Mouse (Mus musculus) stomach, postnatal 0 days (tissue): ENCODE data around the gene Tspan31.

Experiments
- CTCF ChIP-seq: IDR thresholded peaks from 2 replicates; pipeline ENCODE4 v1.5.1; 2016; ENCODE audit warnings: antibody characterized with exemption, low read depth, mild to moderate bottlenecking, moderate library complexity
- EP300 ChIP-seq: optimal IDR thresholded peaks from 2 replicates; pipeline ENCODE3; 2016; ENCODE audit warnings: antibody characterized with exemption

DNA sequence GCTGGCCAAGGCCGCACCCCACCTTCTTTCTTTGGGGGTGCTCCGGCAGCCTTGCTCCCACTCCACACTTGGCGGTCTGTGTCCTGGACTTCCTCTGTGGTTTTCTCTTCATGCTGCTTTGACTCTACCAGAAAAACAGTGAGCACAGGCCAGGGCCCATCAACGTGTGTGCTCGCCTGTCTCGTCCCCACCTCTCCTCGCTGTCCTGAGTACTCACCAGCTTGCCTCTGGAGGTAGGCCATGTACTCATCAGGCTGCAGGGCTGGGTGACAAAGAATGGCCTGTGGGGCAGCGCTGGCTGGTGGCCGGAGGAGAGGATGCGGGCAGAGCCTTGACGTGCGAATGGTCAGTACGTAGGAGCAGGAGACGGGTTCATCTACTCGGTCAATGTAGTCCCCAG lies 29.8 kb upstream of the Tspan31 start:
- TF ChIP-seq CTCF: no peak; the same call in 1 of the 2 replicates
- TF ChIP-seq EP300: no peak
